Mouse (Mus musculus): ENCODE measurements at regions not wholly inside any gene's neighbourhood (a gene's known extent, or its start where the extent isn't known, plus 50 kb on each side); places are given as distances from the start of the nearest gene placed in this dataset.
"Not testable (repeated sequence)": the region's sequence is repeated elsewhere in the genome, so short reads cannot be mapped to it uniquely, and the experiment has no call there.

- DNase-seq = no peak
These were observed 581.6 kb upstream of the Pcdh17 start for GRCm38 (mm10) chr14:83861736-83862135.

GRCm38 (mm10) chr14:83862653-83863052, 580.7 kb upstream of the Pcdh17 start:
- no peak for DNase-seq

DNA sequence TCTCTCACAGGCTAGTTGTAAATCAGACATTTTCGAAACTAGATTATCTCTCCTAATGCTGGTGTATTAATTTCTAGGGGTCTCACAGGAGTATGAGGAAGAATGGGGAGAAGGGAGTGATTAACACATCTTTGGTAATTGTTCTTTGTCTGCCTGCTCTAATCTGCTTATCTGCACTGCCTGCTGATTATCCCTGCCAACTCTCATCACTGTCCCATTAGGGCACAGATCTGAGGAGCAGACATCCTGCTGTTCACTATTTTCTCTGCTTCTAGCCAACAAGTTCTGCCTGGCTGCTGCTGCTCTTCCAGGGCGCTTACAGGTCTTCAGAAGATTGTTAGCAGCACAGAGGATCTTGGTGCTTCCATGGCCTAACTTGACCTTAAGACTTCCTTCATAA, 557.0 kb upstream of the Pcdh17 start:
- no peak for DNase-seq

DNA sequence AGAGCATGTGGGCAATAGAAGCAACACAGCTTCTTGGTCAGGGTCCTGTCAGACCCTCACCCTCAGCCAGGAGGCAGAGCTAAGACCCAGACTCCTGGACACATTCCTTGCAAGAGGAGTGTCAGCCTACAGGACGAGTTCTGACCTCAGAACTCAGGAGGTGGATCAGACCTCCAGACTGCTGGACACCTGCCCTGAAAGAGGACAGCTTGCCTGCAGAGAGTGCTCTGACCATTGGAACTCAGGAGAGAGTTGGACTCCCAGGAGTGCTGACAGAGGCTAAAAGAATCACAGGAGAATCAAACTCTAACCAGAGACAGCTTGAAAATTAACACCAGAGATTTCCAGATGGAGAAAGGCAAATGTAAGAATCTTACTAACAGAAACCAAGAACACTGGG, 542.7 kb upstream of the Pcdh17 start:
- DNase-seq = not testable (repeated sequence)

DNA sequence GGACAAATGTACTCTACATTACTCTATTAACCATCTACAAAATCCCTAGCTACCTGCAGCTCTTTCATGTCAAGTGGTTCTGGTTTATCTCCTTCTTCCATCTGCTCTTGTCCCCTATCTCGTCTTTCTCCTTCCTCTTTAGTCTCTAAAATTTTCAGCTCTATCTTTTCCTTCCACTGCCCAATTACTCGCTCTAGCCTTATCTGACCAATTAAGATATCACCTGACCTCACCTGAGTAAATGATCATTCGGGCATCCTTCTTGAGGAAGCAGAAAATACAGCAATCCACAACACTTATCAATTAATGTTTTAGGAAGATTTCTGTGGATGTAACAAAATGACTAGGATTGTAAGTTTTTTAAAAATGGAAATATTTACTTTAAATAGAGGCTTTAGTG, 500.3 kb upstream of the Pcdh17 start:
- no peak for DNase-seq

GRCm38 (mm10) chr14:83944176-83944575, 499.2 kb upstream of the Pcdh17 start:
- DNase-seq = no peak

DNA sequence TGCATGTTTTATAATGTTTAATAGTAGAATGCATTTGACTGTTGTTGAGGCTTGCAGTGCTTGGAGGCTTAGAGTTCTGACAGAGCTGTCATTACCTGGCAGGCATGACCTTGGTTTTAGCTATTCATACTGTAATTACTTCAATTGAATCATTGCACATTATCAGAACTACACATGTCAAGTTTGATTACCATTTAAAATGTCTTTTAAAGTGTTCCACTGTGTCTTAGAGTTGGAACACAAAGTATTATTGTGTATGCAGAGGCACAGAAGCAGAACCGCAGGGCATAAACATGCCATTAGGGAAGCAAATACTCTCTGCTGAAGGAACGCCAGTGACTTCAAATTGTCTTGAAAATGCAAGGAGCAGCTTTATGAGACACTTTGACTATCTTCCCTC, 493.7 kb upstream of the Pcdh17 start:
- no peak for DNase-seq

DNA sequence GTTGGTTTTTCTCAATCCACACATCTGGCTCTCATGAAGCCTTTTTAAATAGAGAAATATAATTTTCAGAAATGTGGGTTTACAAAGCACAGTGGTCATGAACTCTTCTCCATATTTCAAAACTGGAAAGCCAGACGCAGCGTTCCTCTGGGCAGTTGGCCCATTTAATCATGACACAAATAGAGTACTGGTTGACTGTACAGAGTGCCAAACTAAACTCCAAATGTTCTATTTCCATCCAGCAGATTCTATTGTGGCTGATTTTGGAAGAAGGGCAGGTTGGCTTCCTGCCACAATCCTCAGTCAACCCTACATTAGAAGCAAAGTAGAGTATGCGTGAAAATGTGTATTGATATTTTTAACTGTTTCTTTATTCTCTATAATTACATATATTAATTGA, 484.3 kb upstream of the Pcdh17 start:
- DNase-seq = peak; percentile 9 to 39

GRCm38 (mm10) chr14:83983566-83983965, 459.8 kb upstream of the Pcdh17 start:
- no peak for DNase-seq
